Mouse (Mus musculus) urinary bladder, adult 2 months (tissue): Measurements from ENCODE around the gene Mrap. TPM values are rescaled to one million over a fixed set of nuclear protein-coding genes. Genes with fewer than 3 reads are reported as not detected.

ENCODE experiments used
- DNase-seq: peaks from one replicate; pipeline ENCODE4 v3.0.0; 2022; ENCODE audit warnings: low spot score
- polyA plus RNA-seq: library from polyadenylated mRNA; depleted of rRNA; stranded (reverse); fragments of >200 nt; gene quantifications from 2 replicates; pipeline ENCODE4 v1.2.3, GENCODE M21; 2012; rRNA removed

Gene Mrap
- 8.6 and 15.6 TPM in 2 replicates for polyA plus RNA-seq

DNA sequence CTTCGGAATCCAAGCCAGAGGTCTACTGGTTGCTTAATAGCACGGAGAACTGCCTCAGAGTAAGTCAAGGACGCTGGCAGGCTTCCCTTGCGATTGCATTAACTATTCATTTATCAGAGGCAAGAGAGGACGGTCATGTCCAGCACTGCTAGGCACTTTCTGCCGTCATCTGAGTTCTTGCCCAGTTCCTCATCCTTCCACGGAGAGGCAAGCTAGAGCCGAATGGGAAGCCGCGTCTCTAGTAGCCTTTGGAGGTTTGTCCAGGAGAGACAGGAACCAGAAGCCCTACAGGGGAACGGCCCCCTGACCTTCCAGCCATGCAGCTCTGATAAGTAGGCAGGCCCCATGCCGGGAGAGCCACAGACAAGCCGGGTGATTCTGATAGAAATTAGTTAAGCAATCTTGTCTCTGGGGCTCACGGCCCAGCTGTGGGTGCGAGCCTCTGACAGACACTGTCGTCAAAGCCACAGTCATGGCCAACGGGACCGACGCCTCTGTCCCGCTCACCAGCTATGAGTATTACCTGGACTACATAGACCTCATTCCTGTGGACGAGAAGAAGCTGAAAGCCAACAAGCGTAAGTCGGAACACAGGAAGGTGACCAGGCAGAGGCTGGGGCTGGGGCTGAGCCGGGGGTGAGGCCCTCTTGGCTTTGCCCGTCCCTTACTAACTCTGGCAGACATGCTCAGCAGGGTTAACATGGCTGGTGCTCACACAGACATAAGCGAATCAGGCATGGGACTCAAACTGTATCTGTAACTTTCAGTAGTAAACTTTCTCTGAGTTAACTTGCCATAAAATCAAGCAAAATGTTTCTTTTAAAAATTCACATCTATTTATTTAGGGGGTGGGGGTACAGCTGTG is at the start of gene Mrap:
Mrap (plus strand) TSS at position 116 of the 865 bp plus-strand sequence.
- no peak for DNase-seq

DNA sequence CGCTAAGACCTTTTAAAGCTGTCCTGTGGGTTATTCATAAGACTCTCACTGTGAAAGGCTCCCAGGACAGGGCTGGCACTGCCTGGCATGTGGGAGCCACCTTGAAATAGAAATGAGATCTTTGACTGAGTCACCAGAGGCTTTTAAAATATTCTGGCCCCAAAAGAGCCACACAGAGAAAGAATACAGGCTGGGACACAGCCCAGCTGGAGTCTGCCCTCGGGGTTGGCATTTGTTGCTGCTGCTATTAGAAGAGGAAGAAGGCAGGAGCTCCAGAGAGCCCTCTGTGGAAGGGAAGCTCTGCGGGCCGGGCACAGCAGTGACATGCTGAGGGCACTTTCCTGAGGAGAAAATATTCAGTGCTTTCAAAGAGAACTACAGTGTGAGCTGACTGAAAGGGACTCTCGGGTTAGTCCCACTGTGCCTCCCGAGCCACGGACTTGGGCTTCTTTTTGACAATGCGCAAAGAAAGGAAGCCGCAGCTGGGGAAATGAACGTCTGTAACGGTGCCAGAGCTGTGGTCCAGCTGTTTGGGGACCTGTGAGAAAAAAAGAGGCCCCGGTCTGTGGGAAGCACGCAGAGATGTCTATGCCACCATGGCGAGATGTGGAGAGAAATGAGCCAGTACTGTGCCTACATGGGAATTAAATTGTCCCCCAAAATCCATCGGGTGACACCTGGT is 45.2 kb upstream of the Mrap start:
- no peak for DNase-seq

DNA sequence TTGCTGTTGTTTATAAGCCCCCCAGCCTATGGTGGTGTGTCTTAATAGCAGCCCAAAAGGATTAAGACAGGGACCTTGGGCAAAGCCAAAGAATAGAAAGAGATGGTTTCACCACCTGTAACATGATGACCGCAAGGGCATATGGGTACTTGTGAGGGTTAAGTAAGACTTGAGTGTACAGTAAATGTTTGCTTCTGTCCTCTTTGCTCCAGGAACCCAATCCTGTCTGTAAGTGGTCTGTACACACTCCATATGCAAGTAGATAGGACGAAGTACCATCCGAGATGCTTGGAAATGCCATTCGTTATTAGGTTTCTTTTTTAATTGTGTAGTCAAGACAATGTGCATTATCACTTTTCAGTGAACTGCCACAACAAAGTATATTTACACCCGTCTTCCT is 44.4 kb upstream of the Mrap start:
- DNase-seq, result no peak

DNA sequence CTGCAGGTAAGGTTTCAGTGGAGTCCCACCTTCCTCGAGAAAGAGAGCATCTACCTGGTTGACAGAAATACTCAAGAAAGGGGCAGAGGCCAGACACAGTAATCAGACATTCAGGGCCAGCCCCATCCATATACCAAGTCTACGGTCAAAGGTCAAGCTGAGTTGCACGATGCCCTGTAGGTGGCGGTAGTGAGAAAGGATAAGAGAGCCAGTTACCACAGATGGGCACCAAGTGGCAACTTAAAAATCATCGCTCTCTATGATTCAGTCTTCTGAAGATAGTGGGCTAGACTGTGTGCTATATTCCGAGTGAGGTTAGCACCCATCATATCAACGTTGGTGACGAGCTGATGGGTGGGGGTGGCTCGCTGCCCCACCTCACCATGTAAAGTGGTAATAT is 43.3 kb upstream of the Mrap start:
- no peak for DNase-seq

DNA sequence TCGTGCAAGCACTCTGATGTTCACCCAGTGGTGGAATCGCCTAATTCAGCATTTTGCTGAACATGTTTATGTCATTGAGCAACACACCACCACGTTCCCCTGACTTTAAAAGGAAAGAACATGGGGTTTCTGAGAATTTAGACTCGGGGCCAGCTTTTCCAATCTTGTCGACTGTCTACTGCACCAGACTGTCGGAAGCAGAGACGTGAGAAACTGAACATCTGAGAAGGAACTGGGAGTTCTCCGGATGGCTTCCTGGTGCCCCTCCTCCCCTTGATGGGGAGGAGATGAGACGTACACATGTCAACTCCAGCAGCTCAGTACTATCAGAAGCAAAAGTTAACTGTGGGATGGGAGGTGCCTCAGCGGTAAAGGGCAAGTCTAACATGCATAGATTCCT is 42.9 kb upstream of the Mrap start:
- DNase-seq, result no peak

DNA sequence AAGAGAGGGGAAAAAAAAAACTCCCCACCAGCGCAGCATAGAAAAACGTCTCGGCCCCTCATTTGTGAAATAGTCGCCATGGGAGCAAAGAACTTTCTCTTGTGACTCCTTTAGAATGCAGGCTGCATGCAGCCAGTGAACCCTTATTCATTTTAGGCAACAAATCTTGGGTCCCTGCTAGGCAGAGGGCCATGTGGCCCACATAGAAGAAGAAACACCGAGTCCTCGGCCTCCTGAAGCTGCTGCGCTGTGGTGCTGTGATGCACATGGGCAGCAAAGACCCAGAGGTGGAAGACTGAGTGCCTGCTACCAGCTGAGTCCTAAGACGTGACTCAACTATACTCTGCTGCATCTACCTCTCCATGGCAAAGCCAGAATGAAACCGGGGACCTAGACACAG is 41.7 kb upstream of the Mrap start:
- DNase-seq, result no peak

DNA sequence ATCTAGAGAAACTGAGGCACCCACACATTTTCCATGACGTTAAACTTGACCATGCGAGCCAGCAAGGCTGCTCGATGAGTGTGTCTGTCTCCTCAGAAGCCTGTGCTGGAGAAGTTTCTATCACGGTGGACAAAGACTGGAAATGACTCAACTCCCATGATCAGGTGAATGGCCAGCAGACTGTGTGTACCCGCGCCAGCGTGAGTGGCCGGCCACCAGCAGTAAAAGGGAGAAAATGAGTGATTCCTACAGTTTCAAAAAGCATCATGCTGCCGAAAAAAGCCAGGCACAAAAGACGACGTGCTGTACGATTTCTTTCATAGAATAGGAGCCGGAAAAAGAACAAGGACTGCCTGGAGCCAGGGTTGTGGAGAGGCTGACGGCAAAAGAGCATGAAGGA is 38.6 kb upstream of the Mrap start:
- DNase-seq, result no peak

DNA sequence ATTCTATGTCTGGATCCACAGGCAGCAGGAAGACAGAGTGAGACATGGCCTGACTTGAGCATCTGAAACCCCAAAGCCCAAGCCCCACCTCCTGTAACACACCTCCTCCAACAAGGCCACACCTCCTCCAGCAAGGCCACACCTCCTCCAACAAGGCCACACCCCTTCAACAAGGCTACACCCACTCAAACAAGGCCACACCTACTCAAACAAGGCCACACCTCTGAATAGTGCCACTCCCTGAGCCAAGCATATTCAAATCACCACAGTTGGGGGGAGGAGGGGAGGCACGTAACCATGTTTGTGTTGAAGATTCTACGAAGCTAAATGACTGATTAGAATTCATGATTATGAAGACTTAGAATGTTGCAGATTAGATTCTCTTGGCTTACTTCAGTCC is 36.5 kb upstream of the Mrap start:
- DNase-seq, result no peak

DNA sequence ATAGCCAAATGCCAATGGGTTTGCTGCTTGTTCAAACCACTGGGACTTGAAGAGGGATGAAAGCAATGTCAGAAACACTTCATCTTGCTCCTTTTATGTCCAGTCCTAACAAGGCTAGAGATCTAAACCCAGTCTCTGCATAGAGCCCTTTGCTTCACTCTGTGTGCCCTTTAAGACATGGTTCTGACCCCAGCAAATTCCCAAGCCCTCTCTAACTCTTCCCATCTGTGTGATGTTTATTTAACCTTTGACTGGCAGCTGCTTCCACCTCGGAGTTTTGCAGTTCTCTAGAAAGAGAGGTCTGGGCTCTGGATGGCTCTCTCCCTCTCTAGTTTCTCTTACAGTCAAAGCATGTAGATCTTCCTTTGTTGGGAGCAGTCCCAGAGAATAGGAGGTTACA is 34.4 kb upstream of the Mrap start:
- no peak for DNase-seq

DNA sequence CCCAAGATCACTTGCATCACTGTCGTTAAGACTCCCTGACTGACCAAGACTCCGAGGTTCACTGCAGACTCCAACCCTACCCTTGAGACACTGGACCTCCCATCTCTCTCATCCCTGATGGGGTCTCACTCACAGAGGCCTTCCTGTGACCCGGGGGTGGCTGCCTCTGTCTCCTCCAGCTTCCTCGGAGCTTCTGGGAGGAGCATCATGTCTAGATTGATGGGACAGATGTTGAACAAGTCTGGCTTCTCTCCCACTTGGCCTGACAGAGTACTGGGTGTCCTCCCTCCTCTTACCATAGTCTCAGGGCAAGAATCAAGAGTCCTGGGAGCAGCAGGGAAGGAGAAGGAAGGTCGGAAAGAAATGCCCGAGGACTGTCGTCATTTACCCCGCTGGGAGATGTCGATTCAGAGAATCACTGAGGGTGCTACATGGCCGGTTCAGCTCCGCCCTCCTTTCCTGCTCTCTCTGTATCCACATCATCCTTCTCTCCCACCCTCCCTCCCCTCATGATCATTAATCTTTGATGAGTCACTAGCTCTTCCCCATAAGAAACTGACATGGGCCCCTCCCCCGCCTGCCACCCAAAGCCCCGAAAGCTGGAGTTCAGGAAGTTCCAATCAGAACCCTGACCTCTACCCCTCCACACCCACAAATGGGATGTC is 33.7 kb upstream of the Mrap start:
- DNase-seq, result no peak

DNA sequence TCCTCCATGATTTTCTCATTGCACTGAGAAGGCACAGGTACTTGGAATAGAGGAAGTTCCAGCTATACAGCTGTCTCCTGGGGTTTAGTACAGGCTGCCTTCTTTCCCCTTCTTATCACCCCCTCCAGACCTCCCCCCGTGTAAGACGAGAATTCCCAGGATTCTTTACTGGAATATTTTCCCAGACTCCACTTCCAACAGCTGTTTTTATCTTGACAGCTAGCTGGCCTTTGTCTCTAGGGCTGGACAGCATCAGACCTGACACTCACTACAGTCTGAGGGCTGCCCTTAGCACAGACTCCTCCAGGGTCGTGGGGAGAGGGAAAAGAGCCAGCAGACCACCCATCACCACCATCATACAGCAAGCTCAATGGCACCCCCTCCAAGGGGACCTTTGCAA is 31.7 kb upstream of the Mrap start:
- DNase-seq, result no peak

DNA sequence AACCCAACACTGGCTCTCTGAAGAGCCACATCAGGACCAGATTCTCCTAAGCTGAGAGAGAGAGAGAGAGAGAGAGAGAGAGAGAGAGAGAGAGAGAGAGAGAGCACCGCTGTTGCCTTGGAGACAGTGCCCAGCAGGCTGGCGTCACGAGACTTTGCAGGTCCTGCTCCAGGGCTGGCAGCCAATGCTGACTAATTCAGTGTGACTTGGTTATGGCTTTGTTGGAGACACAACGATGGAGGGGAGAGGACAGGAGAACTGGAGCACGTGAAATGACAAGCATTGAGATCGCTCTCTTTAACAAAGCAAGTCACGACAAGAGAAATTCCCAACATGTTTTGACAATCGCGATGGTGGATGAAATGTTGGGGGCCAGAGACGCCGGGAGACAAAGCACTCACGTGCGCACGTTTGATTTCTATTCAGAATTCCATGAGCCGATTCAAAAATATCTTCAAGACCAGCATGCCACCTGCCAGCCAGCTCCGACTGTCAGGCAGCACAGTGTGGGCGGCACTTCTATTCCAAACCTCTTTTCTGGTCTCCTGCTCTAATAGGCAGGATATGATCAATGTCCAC is 28.2 kb upstream of the Mrap start:
- DNase-seq, result peak; percentile 26

DNA sequence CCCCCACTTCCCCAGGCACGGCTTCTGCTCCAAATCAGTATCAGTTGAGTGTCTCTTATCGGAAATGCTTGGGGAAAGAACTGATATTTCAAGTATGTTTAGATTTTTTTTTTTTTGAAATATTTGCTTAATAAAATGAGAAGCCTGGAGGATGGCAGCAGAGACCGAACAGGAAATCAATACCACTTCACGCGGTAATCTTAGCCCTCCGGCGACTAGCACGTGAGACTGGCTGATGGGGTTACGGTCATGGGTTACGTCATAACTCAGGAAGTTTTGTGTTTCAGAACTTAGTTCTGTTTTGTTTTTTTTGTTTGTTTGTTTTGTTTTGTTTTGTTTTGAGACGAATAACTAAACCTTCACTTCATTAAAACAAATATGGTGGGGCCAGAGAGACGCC is 27.7 kb upstream of the Mrap start:
- DNase-seq, result no peak

DNA sequence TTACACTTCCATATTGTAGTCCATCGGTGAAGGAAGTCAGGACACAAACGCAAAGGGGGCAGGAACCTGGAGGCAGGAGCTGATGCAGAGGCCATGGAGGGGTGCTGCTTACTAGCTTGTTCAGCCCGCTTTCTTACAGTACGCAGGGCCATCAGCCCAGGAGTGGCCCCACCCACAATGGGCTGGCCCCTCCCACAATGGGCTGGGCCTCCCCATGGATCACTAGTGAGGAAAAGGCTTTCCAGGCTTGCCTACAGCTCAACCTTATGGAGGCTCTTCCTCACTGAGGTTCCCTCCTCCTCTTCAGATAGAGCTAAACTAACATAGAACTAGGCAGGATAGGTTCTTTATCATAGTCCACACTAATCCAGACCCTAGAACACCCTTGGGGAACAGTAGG is 14.0 kb upstream of the Mrap start:
- no peak for DNase-seq

DNA sequence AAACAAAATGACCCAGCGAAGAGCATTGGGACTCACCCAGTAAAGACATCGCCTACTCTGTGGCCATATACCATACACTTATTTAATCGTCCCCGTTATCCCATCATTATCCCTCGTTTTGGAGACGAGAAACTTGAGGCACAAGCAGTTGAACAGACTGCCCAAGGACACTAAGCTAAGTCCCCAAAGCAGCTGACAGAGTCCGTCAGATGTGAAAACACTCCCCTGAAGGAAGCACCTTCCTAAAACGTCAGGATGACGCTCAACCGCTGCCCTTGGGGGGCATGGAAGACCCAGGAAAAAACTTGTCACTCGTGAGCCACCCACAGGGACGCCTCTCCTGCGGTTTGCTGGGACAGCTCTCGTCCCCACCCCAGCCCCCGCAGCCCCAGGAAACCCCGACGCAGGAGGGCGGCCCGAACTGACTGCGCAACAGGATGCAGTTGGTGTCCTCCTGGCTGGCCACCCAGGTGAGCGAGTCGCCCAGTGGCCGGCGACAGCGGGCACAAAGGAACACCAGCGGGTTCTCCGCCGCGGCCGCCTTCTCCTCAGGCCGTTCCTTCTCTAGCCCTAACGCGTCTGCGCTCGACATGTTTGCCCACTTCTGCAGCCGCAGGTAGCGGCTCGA is 11.3 kb upstream of the Mrap start:
- no peak for DNase-seq

DNA sequence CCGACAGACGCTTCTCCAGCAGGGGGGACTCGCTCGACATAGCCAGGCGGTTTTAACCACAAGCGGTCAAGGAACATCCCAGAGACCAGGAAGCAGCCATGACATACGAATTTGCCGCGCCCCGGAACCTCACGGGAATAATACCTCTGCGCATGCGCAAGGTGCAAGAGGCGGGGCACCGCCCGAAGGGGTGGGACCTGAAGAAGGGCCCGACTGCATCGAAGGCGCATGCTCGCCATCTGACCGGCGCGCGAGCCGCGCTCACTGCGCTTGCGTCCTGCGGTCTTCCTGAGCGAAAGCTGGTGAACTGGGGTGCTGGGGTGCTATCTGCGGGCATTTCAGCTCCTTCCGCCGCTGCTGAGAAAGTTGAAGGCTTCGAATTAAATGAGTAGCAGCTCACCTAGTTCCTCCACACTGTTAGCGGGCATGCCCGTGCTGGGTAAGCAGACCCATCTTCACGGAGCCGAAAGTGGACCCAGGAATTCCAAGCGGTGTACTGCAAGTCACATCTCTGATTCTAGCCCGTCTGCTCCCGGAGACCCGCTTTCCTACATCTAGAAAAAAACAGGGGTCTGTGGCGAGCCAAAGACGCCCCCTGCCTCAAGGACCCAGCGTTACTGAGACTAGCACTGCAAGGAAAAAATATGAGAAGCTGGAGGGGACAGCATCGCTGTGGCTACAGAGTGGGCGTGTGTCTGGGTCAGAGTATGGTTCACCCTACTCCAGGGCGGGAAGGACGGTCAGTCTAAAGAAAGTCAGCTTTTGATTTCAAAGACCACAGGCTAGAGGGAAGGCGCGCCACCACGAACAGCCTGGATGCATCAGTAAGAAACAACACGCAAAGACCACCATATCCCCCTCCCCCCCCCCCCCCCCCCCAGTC is 10.5 kb upstream of the Mrap start, which contains the start of gene Mis18a:
Mis18a (minus strand) TSS at position 172 of the 883 bp plus-strand sequence.
- DNase-seq, result peak; percentile 90

DNA sequence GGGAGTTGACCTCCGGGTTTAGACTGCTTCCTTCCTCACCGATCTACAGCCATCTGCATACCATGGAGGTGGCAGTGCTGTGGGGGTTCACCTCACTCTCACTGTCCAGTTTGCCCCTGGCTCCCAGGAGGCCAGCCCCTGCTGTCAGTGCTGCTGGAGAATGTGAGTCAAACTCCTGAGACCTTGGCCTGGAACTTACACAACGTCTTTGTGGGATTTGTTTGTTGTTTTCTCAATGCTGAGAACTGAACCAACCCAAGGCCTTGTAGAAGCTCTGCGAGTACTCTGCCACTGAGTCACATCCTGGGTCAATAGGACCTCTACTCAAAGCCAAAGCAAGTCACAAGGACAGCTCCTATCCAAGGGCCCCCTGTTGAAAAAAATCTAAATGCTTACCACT is 2.4 kb upstream of the Mrap start:
- DNase-seq, result no peak

DNA sequence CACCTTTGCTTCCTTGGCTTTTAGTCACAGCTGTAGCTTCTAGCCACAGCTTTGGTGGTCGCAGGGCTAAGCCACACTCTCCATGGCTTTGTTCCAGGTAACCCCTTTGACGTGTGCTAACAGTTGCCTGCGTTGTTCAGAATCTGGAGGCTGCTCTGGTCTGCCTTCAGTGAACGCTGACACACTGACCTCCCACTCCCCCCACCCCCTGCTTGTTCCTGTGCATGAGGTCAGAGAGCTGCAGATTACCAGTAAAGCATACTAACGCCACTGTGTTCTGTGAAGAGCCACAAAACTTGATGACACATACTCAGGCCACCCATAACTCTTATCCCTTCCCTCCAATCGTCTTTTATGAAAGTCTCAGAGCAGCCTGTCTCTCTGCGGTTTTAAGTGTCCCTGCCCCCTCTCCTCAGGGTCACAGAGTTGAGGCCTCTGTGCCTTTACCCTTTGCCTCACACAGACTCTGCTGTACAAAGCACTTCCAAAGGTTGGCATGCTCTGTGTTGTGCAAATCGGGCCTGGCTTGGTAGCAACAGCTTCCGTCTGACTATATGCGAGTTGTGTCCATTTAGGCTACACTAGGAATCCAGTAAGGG is 1.2 kb upstream of the Mrap start:
- DNase-seq, result no peak

DNA sequence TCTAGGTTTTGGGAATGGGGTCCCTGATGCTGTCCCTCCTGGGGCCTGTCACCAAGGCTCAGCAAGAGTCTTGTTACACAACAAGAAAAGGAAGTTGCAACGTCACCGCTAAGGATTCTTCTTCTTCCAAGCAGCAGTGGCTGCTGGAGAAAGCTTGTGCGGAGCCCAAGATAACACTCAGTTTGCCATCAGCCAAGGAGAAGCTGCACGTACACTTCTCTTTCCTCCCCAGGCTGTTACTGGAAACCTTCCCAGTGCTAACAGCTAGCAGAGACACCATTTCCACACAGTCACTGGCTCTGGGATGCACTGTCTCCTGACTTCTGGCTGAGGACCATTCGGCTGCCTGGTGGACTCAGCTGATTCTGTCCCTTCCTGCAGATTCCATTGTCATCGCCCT is 9.1 kb downstream of the Mrap start:
- DNase-seq, result no peak

DNA sequence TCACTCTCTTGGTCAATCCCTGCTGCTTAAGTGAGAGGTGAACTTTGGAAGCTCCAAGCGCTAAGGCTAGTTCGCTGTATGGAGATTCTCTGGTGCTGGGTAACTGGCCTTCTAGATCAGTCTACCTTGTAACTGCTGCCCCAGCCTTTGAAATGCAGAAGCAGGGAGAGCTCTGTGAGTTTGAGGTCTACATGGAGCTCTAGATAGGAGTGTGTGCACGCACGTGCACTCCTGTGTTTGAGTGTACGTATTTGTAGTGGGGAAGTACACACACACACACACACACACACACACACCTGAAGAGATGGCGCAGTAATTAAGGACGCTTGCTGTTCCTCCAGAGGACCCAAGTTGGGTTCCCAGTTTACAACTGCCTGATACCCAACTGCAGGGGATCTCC is 10.2 kb downstream of the Mrap start:
- DNase-seq, result no peak
